Mouse (Mus musculus) thymus, postnatal 0 days (tissue): ENCODE measurements around the gene Ubxn7. TPM values are rescaled to one million over a fixed set of nuclear protein-coding genes. Genes with fewer than 3 reads are reported as not detected.
A peak's percentile ranks its signal among the peaks of the same experiment; 100 is the strongest.

ENCODE experiments used
- DNase-seq: peaks from one replicate; pipeline ENCODE4 v3.0.0-alpha.2; 2015; ENCODE audit warnings: low spot score
- polyA plus RNA-seq: library from polyadenylated mRNA; unstranded; fragments of >200 nt; fragmentation: Nextera tagmentation; extraction: Ambion mirVana; gene quantifications from 2 replicates; pipeline ENCODE4 v1.2.1, GENCODE M21; 2015

The Ubxn7 gene
- polyA plus RNA-seq, 1 experiment from 2014 or later: 21.8 TPM

- no peak for DNase-seq
Observed at GRCm38 (mm10) chr16:32433138-32433537, 101.1 kb downstream of the Ubxn7 start.

GRCm38 (mm10) chr16:32434066-32434465, 102.0 kb downstream of the Ubxn7 start:
- peak; percentile 93 for DNase-seq

GRCm38 (mm10) chr16:32434691-32435090, 102.6 kb downstream of the Ubxn7 start:
- DNase-seq: no peak

DNA sequence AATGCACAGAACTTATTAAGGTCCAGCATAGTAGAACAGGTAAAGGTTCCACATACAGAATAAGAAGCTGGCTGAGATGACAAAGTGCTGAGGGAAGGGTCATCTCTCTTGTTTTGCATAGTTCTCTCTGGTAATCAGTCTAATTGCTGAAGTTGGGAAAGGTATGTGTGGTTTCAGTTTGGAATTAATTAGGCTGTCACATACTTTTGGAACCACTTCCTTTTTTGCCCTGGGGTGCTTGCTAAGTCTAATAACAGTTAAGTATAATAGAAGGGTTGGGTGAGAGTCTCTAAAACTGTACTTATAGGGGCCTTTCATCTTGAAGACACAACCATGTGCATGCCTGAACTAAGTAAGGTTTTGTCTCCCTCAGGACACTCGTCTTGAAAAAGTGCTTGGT, 104.6 kb downstream of the Ubxn7 start:
- no peak for DNase-seq

- DNase-seq: no peak
Observed at GRCm38 (mm10) chr16:32437266-32437665, 105.2 kb downstream of the Ubxn7 start.

DNA sequence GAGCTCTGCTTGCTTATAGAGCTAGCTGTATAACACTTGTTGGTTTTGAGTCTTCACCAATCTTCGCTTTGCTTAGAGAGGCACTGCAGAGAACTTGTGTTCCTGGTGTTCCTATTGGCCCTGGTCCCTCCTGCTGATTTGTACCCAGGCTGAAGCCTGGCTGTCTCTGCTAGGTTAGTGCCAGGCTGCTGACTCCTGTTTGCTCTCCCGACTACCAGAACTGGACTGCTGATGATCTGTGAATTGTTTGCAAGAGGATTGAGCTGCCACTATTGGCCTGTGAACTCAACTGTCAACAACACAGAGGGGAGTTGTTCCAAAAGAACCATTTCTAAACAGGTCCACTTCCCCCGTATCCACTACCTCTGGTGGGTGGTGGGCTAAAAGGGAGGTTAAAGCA, 109.4 kb downstream of the Ubxn7 start:
- DNase-seq: no peak

Other genes with a start within 250 kb of the Ubxn7 start
- 175 and 180 TPM in 2 replicates for gene Pigx, start 232.5 kb upstream of the Ubxn7 start, polyA plus RNA-seq
- gene Cep19, start 232.5 kb upstream of the Ubxn7 start, polyA plus RNA-seq: 44.7 and 48.0 TPM in 2 replicates
- gene Nrros, start 166.7 kb upstream of the Ubxn7 start, polyA plus RNA-seq: 94.5 and 99.5 TPM in 2 replicates
- gene Bex6, start 152.4 kb upstream of the Ubxn7 start, polyA plus RNA-seq: 4.1 and 6.6 TPM in 2 replicates
- gene Fbxo45, start 85.1 kb upstream of the Ubxn7 start, polyA plus RNA-seq: 8.8 and 11.9 TPM in 2 replicates
- gene Wdr53, start 85.0 kb upstream of the Ubxn7 start, polyA plus RNA-seq: 23.9 and 26.8 TPM in 2 replicates
- not detected in 2 replicates for gene Smco1, start 60.8 kb upstream of the Ubxn7 start, polyA plus RNA-seq
- gene Rnf168, start 54.8 kb upstream of the Ubxn7 start, polyA plus RNA-seq: 24.6 and 31.5 TPM in 2 replicates
- gene Tm4sf19, start 68.2 kb downstream of the Ubxn7 start, polyA plus RNA-seq: not detected in 2 replicates
- 14.1 and 15.5 TPM in 2 replicates for gene Tctex1d2, start 87.4 kb downstream of the Ubxn7 start, polyA plus RNA-seq
- 14.8 and 15.8 TPM in 2 replicates for gene Pcyt1a, start 98.7 kb downstream of the Ubxn7 start, polyA plus RNA-seq
- 0.90 and 0.91 TPM in 2 replicates for gene Slc51a, start 155.6 kb downstream of the Ubxn7 start, polyA plus RNA-seq
- gene Zdhhc19, start 164.0 kb downstream of the Ubxn7 start, polyA plus RNA-seq: not detected in 2 replicates